Mouse (Mus musculus) cerebellum, postnatal 25 days (tissue): ENCODE measurements around the gene Olfr522.
A peak's percentile ranks its signal among the peaks of the same experiment; 100 is the strongest.

ENCODE experiments used
- DNase-seq, 2 experiments: peaks; one replicate each; pipeline ENCODE4 v3.0.0; 2021; ENCODE audit warnings: mixed read lengths in 2 of 2

Gene Olfr522

GRCm38 (mm10) chr7:140164664-140165063 lies at the start of gene Olfr522:
Gene Olfr522 (minus strand): TSS chr7:140164764.
- no peak for DNase-seq

GRCm38 (mm10) chr7:140213841-140214240 lies 49.3 kb upstream of the Olfr522 start:
- no peak for DNase-seq

- DNase-seq = peak in 1 of 2 experiments; percentile 12
Measured at GRCm38 (mm10) chr7:140208677-140209076, 44.1 kb upstream of the Olfr522 start.

- no peak for DNase-seq
Measured at GRCm38 (mm10) chr7:140208153-140208552, 43.6 kb upstream of the Olfr522 start.

GRCm38 (mm10) chr7:140206904-140207303 lies 42.3 kb upstream of the Olfr522 start:
- no peak for DNase-seq

- DNase-seq = no peak
Measured at GRCm38 (mm10) chr7:140205864-140206263, 41.3 kb upstream of the Olfr522 start, which contains the start of gene Olfr524. Gene Olfr524 (minus strand): TSS chr7:140205964.

- DNase-seq = no peak
Measured at GRCm38 (mm10) chr7:140201090-140201489, 36.5 kb upstream of the Olfr522 start.

GRCm38 (mm10) chr7:140196002-140196401 lies 31.4 kb upstream of the Olfr522 start:
- no peak for DNase-seq

- no peak for DNase-seq
Measured at GRCm38 (mm10) chr7:140194031-140194430, 29.5 kb upstream of the Olfr522 start.

GRCm38 (mm10) chr7:140192851-140193250 lies 28.3 kb upstream of the Olfr522 start:
- no peak for DNase-seq

- DNase-seq = no peak
Measured at GRCm38 (mm10) chr7:140192445-140192844, 27.9 kb upstream of the Olfr522 start.

GRCm38 (mm10) chr7:140190435-140190834 lies 25.9 kb upstream of the Olfr522 start:
- no peak for DNase-seq

GRCm38 (mm10) chr7:140188391-140189328 lies 24.1 kb upstream of the Olfr522 start:
- no peak for DNase-seq

- no peak for DNase-seq
Measured at GRCm38 (mm10) chr7:140187721-140188390, 23.3 kb upstream of the Olfr522 start.

GRCm38 (mm10) chr7:140186646-140187620 lies 22.4 kb upstream of the Olfr522 start:
- DNase-seq = peak in 1 of 2 experiments; percentile 28

GRCm38 (mm10) chr7:140184206-140184605 lies 19.6 kb upstream of the Olfr522 start:
- no peak for DNase-seq

GRCm38 (mm10) chr7:140180692-140181091 lies 16.1 kb upstream of the Olfr522 start:
- no peak for DNase-seq

- no peak for DNase-seq
Measured at GRCm38 (mm10) chr7:140179176-140179575, 14.6 kb upstream of the Olfr522 start.

GRCm38 (mm10) chr7:140172936-140173335 lies 8.4 kb upstream of the Olfr522 start, which contains the start of gene Olfr523:
Gene Olfr523 (plus strand): TSS chr7:140173217.
- DNase-seq = peak; percentile 57 to 63

GRCm38 (mm10) chr7:140170863-140171262 lies 6.3 kb upstream of the Olfr522 start:
- DNase-seq = no peak

- no peak for DNase-seq
Measured at GRCm38 (mm10) chr7:140169386-140169785, 4.8 kb upstream of the Olfr522 start.

- no peak for DNase-seq
Measured at GRCm38 (mm10) chr7:140167950-140168349, 3.4 kb upstream of the Olfr522 start.
